Mouse (Mus musculus) embryonic fibroblast, embryonic 13.5 days (primary cell): ENCODE measurements at regions not wholly inside any gene's neighbourhood (a gene's known extent, or its start where the extent isn't known, plus 50 kb on each side); places are given as distances from the start of the nearest gene placed in this dataset.

Experiments
- CTCF ChIP-seq: IDR thresholded peaks from 2 replicates; pipeline ENCODE4 v1.5.1; 2011; ENCODE audit warnings: mild to moderate bottlenecking, control low read depth, low read length, moderate library complexity, borderline replicate concordance; ENCODE audit not compliant: insufficient read depth
- POLR2A ChIP-seq: IDR thresholded peaks from 2 replicates; pipeline ENCODE4 v1.6.1; 2011; ENCODE audit warnings: low read depth, mild to moderate bottlenecking, control low read depth, low read length, moderate library complexity

DNA sequence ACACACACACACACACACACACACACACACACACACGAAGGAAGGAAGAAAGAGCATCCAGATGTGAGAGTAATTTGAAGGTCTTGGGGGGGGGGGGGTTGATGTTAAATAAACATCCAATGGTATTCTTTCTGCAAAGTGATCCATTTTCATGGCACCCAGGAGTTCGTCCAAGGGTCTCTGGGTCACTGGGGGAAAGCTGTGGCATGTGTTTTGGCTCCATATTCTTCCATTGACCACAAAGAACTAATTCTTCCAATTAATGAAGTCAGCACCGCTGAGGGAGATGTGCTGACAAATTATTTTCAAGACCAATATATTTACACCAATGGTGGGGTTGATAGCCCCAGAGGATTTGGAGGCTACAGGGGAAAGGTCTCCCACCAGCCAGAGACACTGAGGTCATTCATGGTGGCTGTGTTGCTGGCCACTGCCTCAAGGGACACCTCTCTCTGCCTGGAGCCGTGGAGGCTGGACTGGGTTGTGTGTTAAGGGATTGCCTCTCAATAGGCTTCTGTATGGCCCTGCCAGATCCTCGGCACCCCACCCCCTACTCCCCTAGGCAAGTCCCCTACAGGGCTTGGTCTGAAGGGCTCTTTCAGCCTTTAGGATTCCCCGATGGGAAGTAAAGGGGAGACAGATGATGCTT is 99.1 kb upstream of the Pkdcc start:
- TF ChIP-seq POLR2A (no peak), CTCF (no peak)
